Mouse (Mus musculus): ENCODE measurements around the gene Vps52.

GRCm38 (mm10) chr17:33913905-33914304 lies 41.7 kb upstream of the Vps52 start:
- TF ChIP-seq CTCF (IDR thresholded peaks at IDR 0.05; ENCODE audit: control insufficient read depth, insufficient read depth, insufficient read length), result no peak
- no peak for TF ChIP-seq MYOG (IDR thresholded peaks at IDR 0.05; ENCODE audit: control insufficient read depth, extremely low read depth, insufficient read length)
- no peak for TF ChIP-seq USF1 (IDR thresholded peaks at IDR 0.05; ENCODE audit: low read depth)
- TF ChIP-seq MYOD1 (IDR thresholded peaks at IDR 0.05; ENCODE audit: control insufficient read depth, insufficient read length, low read depth), result no peak
- no peak for TF ChIP-seq CEBPB (IDR thresholded peaks at IDR 0.05; ENCODE audit: low read depth)
- TF ChIP-seq MAX (IDR thresholded peaks at IDR 0.05), result no peak
